In the genomic region with DNA sequence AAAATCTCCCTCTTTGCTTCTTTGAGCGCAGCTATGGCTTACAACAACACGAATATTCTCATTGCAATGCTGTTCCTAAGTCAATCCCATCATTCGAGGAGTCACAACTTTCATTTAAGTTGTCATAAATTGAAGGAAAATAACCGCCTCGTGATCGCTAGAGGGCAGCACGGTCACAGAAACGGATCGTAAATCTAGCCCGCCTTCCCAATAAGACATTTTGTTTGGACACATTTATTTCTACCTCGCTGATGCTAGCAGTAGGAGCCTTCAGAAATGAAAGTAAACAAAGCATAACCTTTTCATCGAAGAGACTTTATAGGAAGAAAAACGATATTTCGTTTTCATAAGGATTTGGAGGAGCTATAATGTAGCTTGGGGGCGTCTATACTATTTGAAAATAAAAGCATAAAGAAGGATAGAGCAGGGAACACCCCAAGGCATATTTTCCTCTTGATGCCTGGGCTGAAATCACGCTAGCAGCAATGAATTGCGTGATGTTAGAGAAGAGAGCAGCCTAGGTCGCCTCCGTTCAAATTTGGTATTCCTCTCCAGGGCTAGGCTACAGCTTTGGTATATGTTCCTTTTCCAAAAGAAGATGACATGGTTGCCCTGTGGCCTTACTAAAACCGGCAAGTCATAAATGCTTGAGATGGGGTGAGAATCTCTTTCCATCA, we compare ENCODE assay signal across 7 mouse cellular contexts. TPM values are rescaled to one million over a fixed set of nuclear protein-coding genes. Genes with fewer than 3 reads are reported as not detected.
DNase-seq lines count a peak whose midpoint lies in the region; ATAC-seq and TF ChIP-seq lines count a peak whose summit lies in the region.

No protein-coding gene starts in this region.

- peak; percentile 7; the same call in 1 of the 2 replicates for TF ChIP-seq CTCF in G1E (IDR thresholded peaks at IDR 0.05; ENCODE audit: low read depth, low read length)
- peak; percentile 66 for TF ChIP-seq CTCF in bone marrow, adult 2 months (IDR thresholded peaks at IDR 0.05; ENCODE audit: control insufficient read depth, insufficient read depth, low read length)
- peak; percentile 77 for TF ChIP-seq CTCF in lung, embryonic 14.5 days (IDR thresholded peaks at IDR 0.05; ENCODE audit: low read depth)

- no peaks in the 10 kb centered on the region for H3K36me3 ChIP-seq in G1E (replicated peaks)
- no peaks in the 10 kb centered on the region for H3K36me3 ChIP-seq in embryonic facial prominence, embryonic 14.5 days (ENCODE audit: control insufficient read depth, insufficient read depth, low read length)
- H3K36me3 ChIP-seq in lung, embryonic 14.5 days (ENCODE audit: insufficient read depth): no peaks in the 10 kb centered on the region

- WGBS in bone marrow, adult 2 months: 18% methylated on average over 20 of the region's 20 CpGs
- 20% methylated on average over 20 of the region's 20 CpGs for WGBS in embryonic facial prominence, embryonic 14.5 days
- 22% methylated on average over 20 of the region's 20 CpGs for WGBS in lung, embryonic 14.5 days

- peak overlapping the region; percentile 30 for H3K4me2 ChIP-seq in embryonic facial prominence, embryonic 14.5 days (ENCODE audit: low read depth, low read length)
- H3K4me2 ChIP-seq in lung, embryonic 14.5 days: peak overlapping the region; percentile 46

- intact Hi-C loops in heart, postnatal 14 days (cut with DNase I): loop anchor here (10.0 kb wide), 1 partner anchor 1815 kb away; no protein-coding TSS in a partner anchor

- peak overlapping the region; percentile 49; the same call in 1 of the 2 replicates for H3K9ac ChIP-seq in embryonic facial prominence, embryonic 14.5 days (ENCODE audit: low read depth, low read length)
- no peak overlapping the region for H3K9ac ChIP-seq in lung, embryonic 14.5 days

- 0 out of 2 replicates have a peak, but pooled peaks have one; percentile 34 for ATAC-seq in G1E (ENCODE audit: extremely low read depth, insufficient number of reproducible peaks, low FRiP score, poor library complexity, severe bottlenecking)
- no peak for ATAC-seq in embryonic facial prominence, embryonic 14.5 days (ENCODE audit: low read depth)
- peak; percentile 41; the same call in 1 of the 2 replicates for ATAC-seq in lung, embryonic 14.5 days (ENCODE audit: insufficient read depth)

- no peak overlapping the region for H3K27ac ChIP-seq in bone marrow, adult 2 months (ENCODE audit: control insufficient read depth, insufficient read depth, low read depth, low read length, poor library complexity)
- no peak overlapping the region for H3K27ac ChIP-seq in embryonic facial prominence, embryonic 14.5 days (replicated peaks; ENCODE audit: low read depth, low read length)
- H3K27ac ChIP-seq in lung, embryonic 14.5 days (ENCODE audit: low read depth): no peak overlapping the region

- peak; percentile 20 for DNase-seq in G1E (ENCODE audit: low spot score)
- DNase-seq in embryonic facial prominence, embryonic 14.5 days (ENCODE audit: low spot score): peak; percentile 83
- peak; percentile 35 to 52 for DNase-seq in heart, postnatal 14 days
- peak; percentile 19 to 64 for DNase-seq in layer of hippocampus, adult 8-10 months (ENCODE audit: low spot score in 2 of 2)
- DNase-seq in lung, embryonic 14.5 days: peak; percentile 89
- peak; percentile 8 for DNase-seq in ovary, postnatal 14 days (ENCODE audit: low spot score)

- TF ChIP-seq POLR2A in bone marrow, adult 2 months (IDR thresholded peaks at IDR 0.05; ENCODE audit: borderline replicate concordance, control insufficient read depth, low read depth, low read length): no peak

- H3K4me3 ChIP-seq in G1E (ENCODE audit: low read depth, low read length): no peak overlapping the region
- H3K4me3 ChIP-seq in bone marrow, adult 2 months (replicated peaks; ENCODE audit: control insufficient read depth, low read depth, low read length): no peak overlapping the region
- H3K4me3 ChIP-seq in embryonic facial prominence, embryonic 14.5 days (ENCODE audit: low read depth, low read length): peak overlapping the region; percentile 23
- peak overlapping the region; percentile 4; the same call in 1 of the 2 replicates for H3K4me3 ChIP-seq in lung, embryonic 14.5 days (ENCODE audit: low read depth, low read length)

- H3K27me3 ChIP-seq in G1E (ENCODE audit: insufficient read depth, low read length): peaks cover 2% of the 10 kb centered on the region
- H3K27me3 ChIP-seq in embryonic facial prominence, embryonic 14.5 days (replicated peaks; ENCODE audit: control insufficient read depth, insufficient read depth, low read length): no peaks in the 10 kb centered on the region
- H3K27me3 ChIP-seq in lung, embryonic 14.5 days (ENCODE audit: insufficient read depth, low read length): no peaks in the 10 kb centered on the region

- no peaks in the 10 kb centered on the region for H3K9me3 ChIP-seq in G1E (replicated peaks)
- H3K9me3 ChIP-seq in embryonic facial prominence, embryonic 14.5 days (ENCODE audit: control insufficient read depth, low read length): no peaks in the 10 kb centered on the region
- no peaks in the 10 kb centered on the region for H3K9me3 ChIP-seq in lung, embryonic 14.5 days (ENCODE audit: low read depth, low read length)

- peaks cover 10% of the 10 kb centered on the region for H3K4me1 ChIP-seq in G1E (ENCODE audit: insufficient read depth, low read depth, low read length)
- H3K4me1 ChIP-seq in bone marrow, adult 2 months (ENCODE audit: control insufficient read depth, insufficient read depth, low read length): no peaks in the 10 kb centered on the region; the same call in 1 of the 2 replicates
- H3K4me1 ChIP-seq in embryonic facial prominence, embryonic 14.5 days (ENCODE audit: control insufficient read depth, insufficient read depth, low read length): no peaks in the 10 kb centered on the region
- no peaks in the 10 kb centered on the region for H3K4me1 ChIP-seq in lung, embryonic 14.5 days (ENCODE audit: insufficient read depth)

RNA-seq across cellular contexts. Expression of a gene that starts 39.6 kb away (rescaled TPM):
- not detected in 2 replicates for total RNA-seq in G1E (2014; fragmentation: Nextera tagmentation)
- 0.17 TPM in 1 of 2 replicates, not detected in the other for total RNA-seq in G1E (2017)
- not detected in 2 replicates for polyA plus RNA-seq in G1E (2012)
- not detected in 2 replicates for polyA plus RNA-seq in bone marrow, adult 2 months (2011; ENCODE audit: insufficient read depth, insufficient read length, low replicate concordance, missing spikeins)
- not detected in 2 replicates for polyA plus RNA-seq in embryonic facial prominence, embryonic 14.5 days (2014; fragmentation: Nextera tagmentation; extraction: Ambion mirVana)
- not detected for total RNA-seq in heart, postnatal 14 days (2021)
- not detected for total RNA-seq in layer of hippocampus, adult 8-10 months (2022)
- not detected in 2 replicates for polyA plus RNA-seq in lung, embryonic 14.5 days (2014; fragmentation: Nextera tagmentation; extraction: Ambion mirVana)

RNA-seq across cellular contexts. Expression of a gene that starts 39.7 kb away (rescaled TPM):
- total RNA-seq in G1E (2014; fragmentation: Nextera tagmentation): 31.5 and 45.5 TPM in 2 replicates
- total RNA-seq in G1E (2017): 21.0 and 23.3 TPM in 2 replicates
- polyA plus RNA-seq in G1E (2012): 3.8 and 5.2 TPM in 2 replicates
- polyA plus RNA-seq in bone marrow, adult 2 months (2011; ENCODE audit: insufficient read depth, insufficient read length, low replicate concordance, missing spikeins): 3.5 and 6.5 TPM in 2 replicates
- polyA plus RNA-seq in embryonic facial prominence, embryonic 14.5 days (2014; fragmentation: Nextera tagmentation; extraction: Ambion mirVana): 10.2 and 10.9 TPM in 2 replicates
- total RNA-seq in heart, postnatal 14 days (2021): 1 to 10 TPM; 4.6 to 5.1 TPM
- total RNA-seq in layer of hippocampus, adult 8-10 months (2022): 10 to 100 TPM; 25.1 to 30.2 (median 26.5) TPM
- polyA plus RNA-seq in lung, embryonic 14.5 days (2014; fragmentation: Nextera tagmentation; extraction: Ambion mirVana): 8.0 and 9.1 TPM in 2 replicates

Comparison
In these comparisons a context has a peak if more than half of its experiments do, and no peak if none do; other contexts are left out.
1. DNase-seq: peak in every context shown above with its lines; median percentile 89 in lung, embryonic 14.5 days; 83 in embryonic facial prominence, embryonic 14.5 days; 44 in heart, postnatal 14 days; 42 in layer of hippocampus, adult 8-10 months; 20 in G1E; 8 in ovary, postnatal 14 days.
2. H3K4me3 ChIP-seq: peak in embryonic facial prominence, embryonic 14.5 days (single experiment) and lung, embryonic 14.5 days (single experiment); none in G1E (single experiment) and bone marrow, adult 2 months (single experiment).
3. CTCF ChIP-seq: peak in every context shown above with its lines; median percentile 77 in lung, embryonic 14.5 days; 66 in bone marrow, adult 2 months; 7 in G1E.